Mouse (Mus musculus) urinary bladder, adult 18-20 months (tissue): Measurements from ENCODE around the gene Rhoc.

Source experiments
- DNase-seq, 2 experiments: peaks; one replicate each; pipeline ENCODE4 v3.0.0; 2022; ENCODE audit warnings: low spot score in 2 of 2, mixed read lengths in 2 of 2

Rhoc gene

GRCm38 (mm10) chr3:104815346-104815745 is 27.2 kb downstream of the Rhoc start:
- no peak for DNase-seq

- DNase-seq, result no peak
These were observed 28.0 kb downstream of the Rhoc start for GRCm38 (mm10) chr3:104816130-104816529.

DNA sequence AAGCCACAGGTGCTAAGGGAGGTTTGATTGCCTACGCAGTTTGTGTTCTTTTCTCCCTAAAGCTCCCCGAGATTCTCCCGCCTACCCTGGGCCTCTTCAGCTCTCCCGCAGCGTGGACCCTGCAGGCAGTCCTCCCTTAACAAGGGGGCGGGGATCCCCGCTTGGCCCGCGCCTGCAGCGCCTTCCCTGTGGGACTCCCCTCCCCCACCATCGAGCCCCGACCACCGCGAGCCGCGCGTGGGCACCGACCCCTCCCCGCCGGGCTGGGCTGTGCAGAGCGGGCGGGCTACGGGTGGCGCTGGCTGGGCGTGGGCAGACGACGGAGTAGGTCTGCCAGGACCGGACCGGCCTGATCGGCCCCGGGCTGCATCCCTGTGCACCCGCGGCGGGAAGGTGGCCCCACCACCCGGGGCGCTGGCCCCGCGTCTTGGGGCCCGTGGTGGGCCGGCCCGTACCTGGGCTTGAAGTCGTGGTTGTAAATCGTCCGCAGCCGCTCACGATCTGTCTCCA is 29.4 kb downstream of the Rhoc start:
- peak; percentile 38 to 73 for DNase-seq

GRCm38 (mm10) chr3:104817991-104818748 is 30.0 kb downstream of the Rhoc start, which contains the start of gene Mov10:
Gene Mov10, minus strand, starts transcription at chr3:104818563.
- DNase-seq, result peak; percentile 47 to 56

DNA sequence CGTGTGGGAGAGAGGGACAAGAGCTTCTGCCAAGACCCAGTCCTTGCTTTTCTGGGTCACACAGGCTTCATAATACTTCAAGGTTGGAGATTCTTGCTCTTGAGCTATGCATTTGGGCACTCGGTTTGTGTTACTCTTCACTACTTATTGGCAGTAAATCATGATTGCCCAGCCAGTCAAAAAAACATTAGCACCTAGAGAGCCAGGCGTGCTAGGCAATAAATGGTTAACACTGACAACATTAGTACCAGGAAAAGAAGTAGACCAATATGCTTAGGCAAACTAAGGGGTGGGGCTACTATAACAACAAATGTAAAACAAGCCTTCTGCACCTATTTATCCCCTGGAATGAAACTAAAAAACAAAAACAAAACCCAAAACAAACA is 30.6 kb downstream of the Rhoc start:
- DNase-seq, result no peak

DNA sequence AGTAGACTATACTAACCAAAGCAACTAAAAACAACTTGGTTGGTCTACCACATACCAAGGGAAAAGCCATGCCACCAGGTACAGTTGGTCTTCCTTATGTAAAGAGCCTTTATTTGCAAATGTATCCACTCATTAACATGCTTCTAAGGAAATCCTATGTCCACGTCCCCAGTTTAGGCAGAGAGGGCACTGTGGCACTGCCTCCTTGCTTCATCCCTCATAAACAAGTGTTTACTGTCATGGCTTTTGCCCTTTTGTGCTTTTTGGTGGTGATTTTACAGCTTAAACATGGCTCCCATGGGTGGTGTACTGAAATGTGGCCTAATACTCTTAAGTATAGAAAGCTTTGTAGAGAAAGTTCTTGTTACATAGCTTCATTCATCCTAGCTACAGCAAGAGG is 32.3 kb downstream of the Rhoc start:
- no peak for DNase-seq

DNA sequence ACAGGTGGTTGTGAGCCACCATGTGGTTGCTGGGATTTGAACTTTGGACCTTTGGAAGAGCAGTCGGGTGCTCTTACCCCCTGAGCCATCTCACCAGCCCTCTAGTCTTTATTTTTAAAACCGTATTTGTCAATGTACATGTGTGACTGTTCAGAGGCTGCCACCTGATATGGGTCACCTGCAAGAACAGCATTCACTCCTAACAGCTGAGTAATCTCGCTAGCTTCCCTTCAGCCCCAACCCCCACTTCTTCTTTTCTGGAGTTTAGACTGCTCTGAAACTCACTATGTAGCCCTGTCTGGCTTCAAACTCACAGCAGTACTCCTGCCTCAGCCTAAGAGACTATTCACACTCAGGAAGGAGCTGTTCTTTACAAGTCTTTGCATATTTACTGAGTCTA is 34.2 kb downstream of the Rhoc start:
- DNase-seq, result no peak

GRCm38 (mm10) chr3:104835797-104836196 is 47.6 kb downstream of the Rhoc start:
- no peak for DNase-seq

DNA sequence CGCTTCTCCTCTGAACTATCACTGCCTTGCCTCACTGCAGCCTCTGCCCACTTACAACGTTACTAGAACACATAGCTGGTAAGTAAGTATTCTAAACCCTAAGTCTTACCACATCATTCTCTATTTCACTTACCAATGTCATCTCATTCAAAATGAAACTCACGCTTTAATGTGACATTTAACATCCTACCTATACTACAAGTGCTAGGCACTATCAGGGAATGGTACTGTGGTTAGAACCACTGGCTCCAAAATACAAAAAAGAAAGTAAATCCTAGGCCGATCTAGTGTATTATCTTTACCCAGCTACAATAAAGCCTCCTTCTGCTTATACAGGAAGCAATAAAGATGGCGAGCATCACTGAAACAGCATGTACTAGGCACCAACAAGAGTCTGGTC is 52.9 kb downstream of the Rhoc start:
- DNase-seq, result no peak
